Mouse (Mus musculus): ENCODE measurements at regions not wholly inside any gene's neighbourhood (a gene's known extent, or its start where the extent isn't known, plus 50 kb on each side); places are given as distances from the start of the nearest gene placed in this dataset.
A peak's percentile ranks its signal among the peaks of the same experiment; 100 is the strongest.

DNA sequence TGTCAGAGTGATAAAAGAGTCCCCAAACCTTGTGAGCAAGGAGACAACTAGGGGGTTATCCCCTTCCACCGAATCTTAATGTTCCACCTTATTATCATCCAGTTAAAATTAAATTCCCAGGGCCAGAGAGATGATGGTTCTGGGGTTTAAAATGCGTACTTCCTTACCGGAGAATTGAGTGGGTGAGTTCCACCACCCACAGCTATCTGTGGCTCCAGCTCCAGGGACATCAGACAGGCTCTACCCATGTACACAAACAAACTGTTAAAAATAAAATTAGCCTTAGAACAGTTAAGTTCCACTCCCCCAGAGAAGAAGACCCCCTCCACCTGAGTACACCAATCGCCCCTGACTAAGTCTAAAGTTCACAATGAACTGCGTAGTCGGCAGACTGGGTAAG is 52.0 kb upstream of the Mgat5 start:
- peak; percentile 36 for DNase-seq (ENCODE audit: low read depth, low spot score)

GRCm38 (mm10) chr1:127135521-127135920 is 69.3 kb upstream of the Mgat5 start:
- no peak for DNase-seq (ENCODE audit: low read depth, low spot score)

- no peak for DNase-seq (ENCODE audit: low read depth, low spot score)
These were observed 72.9 kb upstream of the Mgat5 start for GRCm38 (mm10) chr1:127131871-127132270.

DNA sequence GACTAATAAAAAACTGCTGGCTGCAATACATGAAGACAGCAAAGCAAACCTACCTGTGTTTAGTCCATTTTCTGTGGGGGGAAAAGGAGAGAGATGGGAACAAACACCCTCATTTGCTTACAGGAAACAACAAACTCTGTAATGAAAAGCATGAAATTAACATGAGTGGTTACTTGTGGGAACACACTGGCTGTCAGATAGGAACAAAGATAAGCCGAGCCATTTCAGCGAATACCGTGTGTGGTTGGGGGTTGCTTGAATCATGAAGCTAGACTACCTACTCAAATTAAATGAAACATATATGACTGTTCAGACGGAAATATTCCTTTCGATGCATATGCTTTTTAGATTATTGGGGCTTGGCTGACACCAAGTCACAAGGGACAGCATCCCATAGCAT is 80.0 kb upstream of the Mgat5 start:
- DNase-seq (ENCODE audit: low read depth, low spot score) = no peak

DNA sequence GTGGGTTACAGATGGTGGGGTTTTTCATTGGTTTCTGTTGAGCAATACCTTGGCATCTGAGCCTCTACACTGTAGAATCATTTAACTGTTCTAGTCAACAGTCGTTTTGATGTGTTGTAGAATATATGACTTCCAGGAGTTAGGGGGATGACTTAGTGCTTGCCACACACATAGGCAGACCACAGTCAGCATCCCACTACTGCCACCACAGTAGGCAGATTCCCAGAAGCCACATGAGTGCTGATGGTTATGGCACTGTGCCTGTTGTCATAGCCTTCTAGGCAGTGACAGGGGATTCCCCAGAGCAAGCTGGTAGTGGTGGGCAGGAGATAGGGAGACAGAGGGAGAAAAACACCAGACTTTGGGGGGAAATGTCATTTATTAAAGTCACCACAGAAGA is 86.8 kb upstream of the Mgat5 start:
- no peak for DNase-seq (ENCODE audit: low read depth, low spot score)

DNA sequence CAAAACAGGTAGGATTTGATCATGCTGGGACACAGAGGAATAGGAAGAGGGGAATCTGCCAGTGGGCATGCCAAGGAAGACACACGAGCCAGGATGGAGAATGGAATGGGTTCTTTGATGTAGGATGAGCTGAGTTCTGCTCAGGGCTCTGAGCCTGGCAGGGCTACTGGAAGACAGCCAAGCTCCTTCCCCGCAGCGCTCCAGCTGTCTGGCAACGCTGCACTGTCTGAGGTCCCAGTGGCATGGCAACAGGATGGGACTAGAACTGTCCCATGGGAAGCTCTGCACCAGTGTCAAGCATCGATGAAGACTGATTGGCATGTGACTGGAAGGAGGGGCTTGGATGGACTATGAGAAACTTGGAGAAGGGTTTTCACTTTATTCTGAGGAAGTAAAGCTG is 97.3 kb upstream of the Mgat5 start:
- DNase-seq (ENCODE audit: low read depth, low spot score) = peak; percentile 39

DNA sequence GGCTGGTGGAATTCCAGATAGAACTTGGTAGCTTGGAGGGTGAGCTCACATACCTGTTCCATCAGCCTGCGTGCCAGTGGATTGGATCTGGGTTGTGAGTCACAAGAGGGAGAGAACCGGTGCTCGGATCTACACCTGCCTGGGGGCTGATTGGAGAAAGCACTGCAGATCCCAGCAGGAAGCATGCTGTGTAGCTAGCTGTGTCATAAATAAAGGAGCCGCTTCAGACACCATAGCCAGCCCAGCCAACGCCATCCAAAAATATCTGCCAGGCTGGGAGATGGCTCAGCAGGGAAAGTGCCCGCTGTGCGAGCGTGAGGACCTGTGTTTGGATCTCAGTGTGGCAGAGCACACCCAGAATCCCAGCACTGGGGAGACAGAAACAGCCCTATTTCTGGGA is 99.0 kb upstream of the Mgat5 start:
- peak; percentile 58 for DNase-seq (ENCODE audit: low read depth, low spot score)

- DNase-seq (ENCODE audit: low read depth, low spot score) = peak; percentile 23
These were observed 101.2 kb upstream of the Mgat5 start for GRCm38 (mm10) chr1:127103664-127104063.

DNA sequence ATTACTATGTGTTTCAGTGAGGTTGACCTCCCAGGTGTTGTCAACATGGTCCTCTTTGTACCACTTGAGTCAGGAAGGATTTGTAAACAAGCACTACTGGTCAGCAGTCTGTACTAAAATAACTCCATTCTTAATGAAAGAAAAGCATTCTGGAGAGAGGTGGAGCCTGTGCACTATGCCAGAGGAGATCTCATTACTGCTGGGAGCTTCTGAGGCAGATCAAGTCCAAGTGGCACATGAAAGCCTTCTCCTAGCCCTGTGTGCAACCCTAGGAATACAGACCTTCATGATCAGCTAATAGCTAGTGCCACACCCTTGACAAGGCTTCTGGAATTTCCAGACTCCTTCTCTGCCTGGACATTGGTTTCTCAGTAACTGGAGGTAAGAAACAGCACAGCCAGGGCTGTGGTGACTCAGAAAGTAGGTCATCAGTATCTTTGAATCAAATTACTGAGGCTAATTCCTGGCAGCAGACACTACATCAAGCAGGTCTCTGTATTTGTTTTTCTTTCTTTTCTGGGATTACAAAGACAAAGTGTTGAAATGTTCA is 105.9 kb upstream of the Mgat5 start:
- no peak for DNase-seq (ENCODE audit: low read depth, low spot score)

DNA sequence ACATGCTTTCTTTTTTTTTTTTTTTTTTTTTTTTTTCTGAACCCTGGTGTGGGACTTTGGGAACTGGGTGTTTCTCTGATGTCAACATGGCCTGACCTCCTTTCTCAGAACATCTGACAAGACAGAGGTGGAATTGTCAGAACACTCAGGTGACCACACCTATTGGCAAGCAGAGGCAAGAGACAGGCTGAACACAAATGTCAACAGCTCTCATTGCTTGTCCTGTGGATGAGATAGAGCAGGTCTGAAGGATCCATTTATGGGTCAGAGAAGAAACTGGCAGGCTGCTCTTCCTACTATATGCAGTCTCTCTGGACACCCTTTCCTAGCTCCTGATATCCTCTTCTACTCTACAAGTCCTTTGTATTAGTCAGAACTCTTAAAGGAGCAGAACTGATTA is 117.2 kb upstream of the Mgat5 start:
- no peak for DNase-seq (ENCODE audit: low read depth, low spot score)

DNA sequence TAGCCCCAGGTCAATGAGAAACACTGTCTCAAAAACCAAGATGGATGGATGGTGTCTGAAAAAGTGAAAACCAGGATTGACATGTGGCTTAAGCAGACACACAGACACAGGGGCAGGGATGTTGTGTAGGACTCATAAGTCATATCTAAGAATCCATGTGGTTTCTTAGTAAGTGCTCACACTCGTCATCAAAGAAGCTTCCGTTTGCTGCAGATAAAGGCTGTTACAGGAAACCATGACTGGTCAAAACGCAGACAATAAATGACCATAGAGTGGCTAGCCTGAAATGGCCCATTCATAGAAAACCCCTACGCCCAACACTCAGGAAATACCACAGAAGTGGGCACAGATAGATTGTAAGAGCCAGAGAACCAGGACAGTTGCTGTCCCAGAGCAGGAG is 118.8 kb upstream of the Mgat5 start:
- no peak for DNase-seq (ENCODE audit: low read depth, low spot score)

- DNase-seq (ENCODE audit: low read depth, low spot score) = no peak
These were observed 121.0 kb upstream of the Mgat5 start for GRCm38 (mm10) chr1:127083761-127084308.

DNA sequence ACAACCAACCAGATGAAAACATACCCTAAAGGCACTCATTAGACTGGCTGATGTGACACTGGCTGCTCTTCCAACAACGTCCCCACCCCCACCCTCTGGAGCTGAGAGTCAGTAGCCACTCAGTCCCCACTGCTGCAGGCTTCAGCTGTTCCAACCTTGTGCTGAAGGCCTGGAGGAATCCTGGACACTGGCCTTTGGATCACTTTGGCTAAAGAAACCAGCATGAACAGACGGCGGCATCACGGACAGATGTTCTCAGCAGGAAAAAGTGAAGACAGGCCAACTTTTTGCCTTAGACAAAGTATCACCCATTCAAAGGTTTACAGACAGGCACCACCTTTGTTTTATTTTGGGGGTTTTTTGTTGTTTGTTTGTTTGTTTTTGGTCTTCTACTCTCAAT is 125.8 kb upstream of the Mgat5 start:
- DNase-seq (ENCODE audit: low read depth, low spot score) = no peak

GRCm38 (mm10) chr1:127062430-127062829 is 142.4 kb upstream of the Mgat5 start:
- DNase-seq (ENCODE audit: low read depth, low spot score) = peak; percentile 64

DNA sequence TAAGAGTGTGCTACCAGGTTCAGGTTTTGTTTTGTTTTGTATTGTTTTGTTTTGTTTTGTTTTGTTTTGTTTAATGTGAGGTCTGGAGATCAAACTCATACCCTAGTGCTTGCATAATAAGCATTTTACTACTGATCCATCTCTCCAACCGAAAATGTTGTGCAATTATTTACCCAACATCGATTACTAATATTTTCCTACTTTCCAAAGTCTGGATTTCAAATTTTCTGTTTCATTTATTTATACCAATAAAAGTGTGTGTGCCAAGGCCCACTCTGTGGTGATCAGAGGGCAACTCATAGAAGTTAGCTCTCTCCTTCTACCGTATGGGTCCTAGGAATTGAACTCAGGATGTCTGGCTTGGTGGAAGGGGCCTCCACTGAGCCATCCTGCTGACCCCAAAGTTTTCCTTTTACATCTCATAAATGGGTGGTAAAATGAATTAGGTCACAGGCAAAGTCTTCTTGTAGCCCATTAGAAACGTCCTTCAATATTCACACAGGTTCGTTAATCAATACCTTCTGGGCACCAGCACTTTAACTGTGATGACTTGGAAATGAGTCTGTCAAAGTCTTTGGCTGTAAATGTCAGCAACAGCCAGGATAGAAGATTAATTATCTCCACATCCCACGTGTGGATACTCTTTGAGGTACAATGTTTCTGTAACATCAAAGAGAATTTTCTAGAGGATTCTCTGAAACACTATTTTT is 158.9 kb upstream of the Mgat5 start:
- no peak for DNase-seq (ENCODE audit: low read depth, low spot score)

DNA sequence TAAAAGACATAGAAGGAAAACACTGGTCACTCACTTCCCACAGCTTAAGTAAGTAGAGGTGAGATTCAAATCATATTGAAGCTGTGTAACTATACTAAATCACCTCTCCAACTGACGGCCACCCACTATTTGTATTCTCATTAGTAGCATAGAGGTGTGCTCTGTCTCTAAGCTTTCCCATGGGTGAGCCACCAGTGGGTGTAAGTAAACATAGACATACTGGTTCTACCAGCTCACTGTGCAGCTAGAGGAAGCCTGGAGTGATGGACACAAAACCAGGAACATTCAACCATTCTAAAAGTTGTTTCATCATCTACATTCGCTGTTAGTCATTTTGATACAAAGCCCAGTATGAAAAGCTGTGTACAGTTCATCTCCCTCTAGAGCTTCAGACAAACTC is 170.1 kb upstream of the Mgat5 start:
- no peak for DNase-seq (ENCODE audit: low read depth, low spot score)

DNA sequence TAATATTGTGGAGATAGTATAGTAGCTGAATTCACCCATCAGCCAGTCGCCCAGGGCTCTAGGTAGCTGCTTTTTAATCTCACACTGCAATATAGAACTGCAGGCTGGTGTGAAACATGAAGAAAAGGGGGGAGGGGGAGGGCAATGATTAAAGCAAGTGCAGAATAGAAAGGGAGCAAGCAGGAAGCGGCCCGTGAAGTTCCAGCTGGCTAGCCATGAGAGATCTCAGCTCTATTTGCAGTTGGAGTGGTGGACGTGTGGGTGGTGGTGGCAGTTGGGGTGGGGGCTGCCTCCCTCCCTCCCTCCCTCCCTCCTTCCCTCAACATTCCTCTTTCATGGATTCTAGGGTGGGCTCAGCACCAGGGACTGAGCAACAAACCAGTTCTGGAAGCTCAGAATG is 173.3 kb upstream of the Mgat5 start:
- DNase-seq (ENCODE audit: low read depth, low spot score) = no peak

GRCm38 (mm10) chr1:127028872-127029497 is 175.8 kb upstream of the Mgat5 start:
- DNase-seq (ENCODE audit: low read depth, low spot score) = no peak

- no peak for DNase-seq (ENCODE audit: low read depth, low spot score)
These were observed 181.7 kb upstream of the Mgat5 start for GRCm38 (mm10) chr1:127023100-127023499.

GRCm38 (mm10) chr1:127017698-127018097 is 187.1 kb upstream of the Nckap5 start:
- DNase-seq (ENCODE audit: low read depth, low spot score) = no peak

DNA sequence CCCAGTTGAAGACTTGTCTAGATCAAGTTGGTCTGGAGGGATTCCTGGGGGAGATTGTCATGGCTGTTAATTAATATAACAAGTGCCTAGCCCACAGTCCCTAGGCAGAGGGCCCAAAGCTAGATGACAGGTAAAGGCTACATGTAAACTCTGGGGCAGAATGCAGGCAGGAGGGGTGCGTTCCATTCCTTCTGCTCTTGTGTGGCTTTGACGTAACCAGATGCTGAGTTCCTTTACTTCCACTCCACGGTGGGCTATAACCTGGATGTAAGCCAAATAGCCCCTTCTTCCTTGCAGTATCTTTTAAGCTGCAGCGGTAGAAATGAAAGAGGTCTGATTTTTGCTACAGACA is 185.3 kb upstream of the Nckap5 start:
- no peak for DNase-seq (ENCODE audit: low read depth, low spot score)

GRCm38 (mm10) chr1:127015042-127015893 is 184.7 kb upstream of the Nckap5 start:
- DNase-seq (ENCODE audit: low read depth, low spot score) = no peak

All from telencephalon, adult 2 months (tissue).